Mouse (Mus musculus): ENCODE data around the gene Lhb. TPM values are rescaled to one million over a fixed set of nuclear protein-coding genes. Genes with fewer than 3 reads are reported as not detected.

The Lhb gene
- 0.07 TPM for polyA plus RNA-seq (2012; fragmentation: generic; extraction: Trizol)

DNA sequence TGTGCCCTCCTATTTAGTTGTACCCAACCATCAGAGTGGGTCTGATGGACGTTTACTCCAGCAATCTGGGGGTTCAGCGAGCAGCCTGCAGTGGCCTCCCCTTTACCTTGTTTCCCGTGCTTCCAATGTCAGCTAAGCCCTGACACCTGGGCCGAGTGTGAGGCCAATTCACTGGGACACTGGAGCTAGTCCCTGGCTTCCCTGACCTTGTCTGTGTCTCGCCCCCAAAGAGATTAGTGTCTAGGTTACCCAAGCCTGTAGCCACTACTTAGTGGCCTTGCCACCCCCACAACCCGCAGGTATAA is at the start of gene Lhb:
Lhb (plus strand) TSS at position 206 of the 305 bp plus-strand sequence.
- Histone ChIP-seq H3K27me3 (ENCODE audit: control insufficient read depth, insufficient read depth, insufficient read length) (peaks cover 6% of the 10 kb centered on the region), H3K79me2 (ENCODE audit: control insufficient read depth, insufficient read depth) (no peaks in the 10 kb centered on the region), H3K4me3 (no peak within 1 kb of the TSS), H3K4me2 (ENCODE audit: low read depth) (no peak within 1 kb of the TSS), H3ac (ENCODE audit: control insufficient read depth, insufficient read length) (no peak within 1 kb of the TSS), H3K36me3 (ENCODE audit: control insufficient read depth, insufficient read depth) (peaks cover 3% of the 10 kb centered on the region)
- TF ChIP-seq USF1 (IDR thresholded peaks at IDR 0.05; ENCODE audit: low read depth) = no peak
- TF ChIP-seq MAX (IDR thresholded peaks at IDR 0.05; ENCODE audit: low read depth) = no peak
- no peak for TF ChIP-seq REST (IDR thresholded peaks at IDR 0.05; ENCODE audit: insufficient read depth, insufficient read length)
- TF ChIP-seq E2F4 (IDR thresholded peaks at IDR 0.05; ENCODE audit: insufficient read depth) = no peak
- TF ChIP-seq CEBPB (IDR thresholded peaks at IDR 0.05; ENCODE audit: insufficient read depth, poor library complexity, severe bottlenecking) = no peak
- TF ChIP-seq SRF (IDR thresholded peaks at IDR 0.05; ENCODE audit: control insufficient read depth, insufficient read length, low read depth) = no peak
- TF ChIP-seq MYOG (IDR thresholded peaks at IDR 0.05; ENCODE audit: control insufficient read depth in 1 of 3, insufficient read depth in 1 of 3, insufficient read length in 2 of 3, low read depth in 2 of 3) = no peak
- no peak for TF ChIP-seq TCF3 (IDR thresholded peaks at IDR 0.05; ENCODE audit: insufficient read length, low read depth)
- no peak for TF ChIP-seq POLR2A (IDR thresholded peaks at IDR 0.05; ENCODE audit: insufficient read length, low read depth)
- TF ChIP-seq TCF12 (IDR thresholded peaks at IDR 0.05; ENCODE audit: insufficient read depth, poor library complexity, severe bottlenecking) = no peak
- no peak for TF ChIP-seq MYOD1 (IDR thresholded peaks at IDR 0.05; ENCODE audit: control insufficient read depth in 1 of 3, insufficient read length in 2 of 3, low read depth in 2 of 3)
- no peak for TF ChIP-seq POLR2AphosphoS2 (IDR thresholded peaks at IDR 0.05; ENCODE audit: insufficient read length, low read depth)

DNA sequence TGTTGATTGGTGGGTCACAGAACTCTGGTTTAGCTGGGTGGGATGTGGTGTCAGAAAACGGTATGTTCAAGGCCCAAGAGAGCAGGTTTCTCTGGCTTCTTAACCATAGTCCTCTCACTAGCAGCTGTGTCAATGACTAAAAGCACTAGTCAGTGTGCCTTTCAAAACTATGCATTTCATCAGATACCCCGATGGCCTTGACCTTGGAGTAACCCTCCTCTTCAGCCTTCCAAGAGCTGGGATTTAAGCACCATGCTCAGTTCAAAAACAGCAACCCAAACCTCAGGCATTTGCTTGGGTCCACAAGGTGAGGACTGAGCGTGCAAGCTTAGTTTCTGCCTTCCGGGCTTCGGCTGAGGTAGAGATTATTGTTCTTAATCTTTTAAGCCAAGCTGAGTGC is 48.2 kb upstream of the Lhb start:
- H3K4me3 ChIP-seq = no peak overlapping the region
- H3K79me2 ChIP-seq (ENCODE audit: control insufficient read depth, insufficient read depth) = no peaks in the 10 kb centered on the region
- H3ac ChIP-seq (ENCODE audit: control insufficient read depth, insufficient read length) = no peak overlapping the region
- TF ChIP-seq MYOD1 (IDR thresholded peaks at IDR 0.05; ENCODE audit: control insufficient read depth in 1 of 3, insufficient read length in 2 of 3, low read depth in 2 of 3) (no peak), TCF12 (IDR thresholded peaks at IDR 0.05; ENCODE audit: insufficient read depth, poor library complexity, severe bottlenecking) (no peak), MYOG (IDR thresholded peaks at IDR 0.05; ENCODE audit: control insufficient read depth in 1 of 3, insufficient read depth in 1 of 3, insufficient read length in 2 of 3, low read depth in 2 of 3) (no peak), CEBPB (IDR thresholded peaks at IDR 0.05; ENCODE audit: insufficient read depth, poor library complexity, severe bottlenecking) (no peak), SRF (IDR thresholded peaks at IDR 0.05; ENCODE audit: control insufficient read depth, insufficient read length, low read depth) (no peak), TCF3 (IDR thresholded peaks at IDR 0.05; ENCODE audit: insufficient read length, low read depth) (no peak), POLR2AphosphoS2 (IDR thresholded peaks at IDR 0.05; ENCODE audit: insufficient read length, low read depth) (peak; percentile 56), USF1 (IDR thresholded peaks at IDR 0.05; ENCODE audit: low read depth) (no peak)
- H3K36me3 ChIP-seq (ENCODE audit: control insufficient read depth, insufficient read depth) = peaks cover 20% of the 10 kb centered on the region
- H3K4me2 ChIP-seq (ENCODE audit: low read depth) = no peak overlapping the region
- H3K27me3 ChIP-seq (ENCODE audit: control insufficient read depth, insufficient read depth, insufficient read length) = no peaks in the 10 kb centered on the region

DNA sequence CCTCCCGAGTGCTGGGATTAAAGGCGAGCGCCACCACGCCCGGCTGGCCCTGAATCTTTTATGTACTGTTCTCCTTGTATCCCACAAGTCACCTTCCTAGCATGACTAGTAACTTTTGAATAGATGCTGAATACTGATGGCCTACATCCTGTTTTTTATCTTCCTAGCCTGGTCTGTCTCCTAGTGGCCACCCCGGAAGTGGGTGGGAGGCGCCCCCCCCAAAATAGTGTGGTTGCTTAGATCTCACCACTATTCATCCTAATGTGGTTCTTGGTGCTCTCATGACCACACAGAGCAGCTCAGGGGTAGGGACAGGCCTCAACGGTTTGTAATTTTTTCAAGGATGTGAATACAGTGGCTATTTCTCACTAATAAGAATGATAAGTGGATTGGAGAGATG is 46.0 kb upstream of the Lhb start:
- H3K79me2 ChIP-seq (ENCODE audit: control insufficient read depth, insufficient read depth) = no peaks in the 10 kb centered on the region
- H3ac ChIP-seq (ENCODE audit: control insufficient read depth, insufficient read length) = no peak overlapping the region
- peaks cover 34% of the 10 kb centered on the region for H3K36me3 ChIP-seq (ENCODE audit: control insufficient read depth, insufficient read depth)
- no peak overlapping the region for H3K4me2 ChIP-seq (ENCODE audit: low read depth)
- no peaks in the 10 kb centered on the region for H3K27me3 ChIP-seq (ENCODE audit: control insufficient read depth, insufficient read depth, insufficient read length)
- TF ChIP-seq MYOG (IDR thresholded peaks at IDR 0.05; ENCODE audit: control insufficient read depth in 1 of 3, insufficient read depth in 1 of 3, insufficient read length in 2 of 3, low read depth in 2 of 3) (no peak), E2F4 (IDR thresholded peaks at IDR 0.05; ENCODE audit: insufficient read depth) (no peak), MAX (IDR thresholded peaks at IDR 0.05; ENCODE audit: low read depth) (no peak), MYOD1 (IDR thresholded peaks at IDR 0.05; ENCODE audit: control insufficient read depth in 1 of 3, insufficient read length in 2 of 3, low read depth in 2 of 3) (no peak), SRF (IDR thresholded peaks at IDR 0.05; ENCODE audit: control insufficient read depth, insufficient read length, low read depth) (no peak), TCF3 (IDR thresholded peaks at IDR 0.05; ENCODE audit: insufficient read length, low read depth) (no peak), REST (IDR thresholded peaks at IDR 0.05; ENCODE audit: insufficient read depth, insufficient read length) (no peak)
- no peak overlapping the region for H3K4me3 ChIP-seq

DNA sequence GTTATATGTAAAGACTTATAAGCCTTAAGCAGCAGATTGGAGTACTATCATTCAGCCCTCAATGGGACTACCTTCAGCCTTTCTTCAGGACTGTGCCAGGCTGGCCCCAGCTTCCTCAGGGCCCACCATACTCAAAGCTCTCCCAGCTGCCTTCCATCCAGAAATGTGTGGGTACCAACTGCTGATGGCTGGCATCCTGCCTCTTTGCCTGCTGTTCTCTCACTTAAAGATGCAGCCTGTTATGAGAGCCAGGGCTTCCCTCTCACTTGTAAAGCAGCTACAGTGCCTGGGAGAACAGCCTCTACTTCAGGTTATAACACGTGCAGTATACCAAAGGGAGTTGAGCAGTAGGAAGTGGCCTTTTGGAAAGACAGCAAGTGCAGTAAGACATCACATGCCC is 44.6 kb upstream of the Lhb start:
- no peak overlapping the region for H3K4me2 ChIP-seq (ENCODE audit: low read depth)
- H3ac ChIP-seq (ENCODE audit: control insufficient read depth, insufficient read length) = no peak overlapping the region
- H3K27me3 ChIP-seq (ENCODE audit: control insufficient read depth, insufficient read depth, insufficient read length) = no peaks in the 10 kb centered on the region
- peaks cover 45% of the 10 kb centered on the region for H3K36me3 ChIP-seq (ENCODE audit: control insufficient read depth, insufficient read depth)
- no peak overlapping the region for H3K4me3 ChIP-seq
- no peaks in the 10 kb centered on the region for H3K79me2 ChIP-seq (ENCODE audit: control insufficient read depth, insufficient read depth)
- TF ChIP-seq E2F4 (IDR thresholded peaks at IDR 0.05; ENCODE audit: insufficient read depth) (no peak), TCF12 (IDR thresholded peaks at IDR 0.05; ENCODE audit: insufficient read depth, poor library complexity, severe bottlenecking) (no peak), REST (IDR thresholded peaks at IDR 0.05; ENCODE audit: insufficient read depth, insufficient read length) (no peak), SRF (IDR thresholded peaks at IDR 0.05; ENCODE audit: control insufficient read depth, insufficient read length, low read depth) (no peak), USF1 (IDR thresholded peaks at IDR 0.05; ENCODE audit: low read depth) (no peak), MAX (IDR thresholded peaks at IDR 0.05; ENCODE audit: low read depth) (no peak), TCF3 (IDR thresholded peaks at IDR 0.05; ENCODE audit: insufficient read length, low read depth) (no peak), MYOG (IDR thresholded peaks at IDR 0.05; ENCODE audit: control insufficient read depth in 1 of 3, insufficient read depth in 1 of 3, insufficient read length in 2 of 3, low read depth in 2 of 3) (no peak), MYOD1 (IDR thresholded peaks at IDR 0.05; ENCODE audit: control insufficient read depth in 1 of 3, insufficient read length in 2 of 3, low read depth in 2 of 3) (no peak), POLR2AphosphoS2 (IDR thresholded peaks at IDR 0.05; ENCODE audit: insufficient read length, low read depth) (no peak), POLR2A (IDR thresholded peaks at IDR 0.05; ENCODE audit: insufficient read length, low read depth) (no peak), CEBPB (IDR thresholded peaks at IDR 0.05; ENCODE audit: insufficient read depth, poor library complexity, severe bottlenecking) (no peak)

DNA sequence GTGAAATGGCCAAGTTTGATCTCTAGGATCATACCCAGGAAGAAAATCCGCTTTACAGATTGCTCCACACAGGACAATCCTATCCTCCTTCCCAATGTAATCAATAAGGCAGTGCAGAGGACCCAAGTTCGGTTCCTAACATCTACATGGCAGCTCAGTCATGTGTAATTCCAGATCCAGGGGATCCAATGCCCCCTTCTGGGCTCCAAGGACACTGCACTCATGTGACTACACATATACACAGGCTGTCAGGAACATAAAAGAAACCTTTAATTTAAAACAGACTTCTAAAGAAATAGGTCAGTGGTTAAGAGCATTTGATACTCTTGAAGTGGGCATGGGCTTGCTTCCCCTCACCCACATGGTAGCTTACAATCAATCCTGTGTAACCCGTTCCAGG is 34.5 kb upstream of the Lhb start:
- Histone ChIP-seq H3K4me3 (no peak overlapping the region), H3K27me3 (ENCODE audit: control insufficient read depth, insufficient read depth, insufficient read length) (no peaks in the 10 kb centered on the region), H3ac (ENCODE audit: control insufficient read depth, insufficient read length) (no peak overlapping the region), H3K36me3 (ENCODE audit: control insufficient read depth, insufficient read depth) (peaks cover 75% of the 10 kb centered on the region), H3K79me2 (ENCODE audit: control insufficient read depth, insufficient read depth) (peaks cover 37% of the 10 kb centered on the region), H3K4me2 (ENCODE audit: low read depth) (no peak overlapping the region)
- no peak for TF ChIP-seq TCF12 (IDR thresholded peaks at IDR 0.05; ENCODE audit: insufficient read depth, poor library complexity, severe bottlenecking)
